Mouse (Mus musculus): Measurements from ENCODE around the gene 6330409D20Rik.

Gene 6330409D20Rik

DNA sequence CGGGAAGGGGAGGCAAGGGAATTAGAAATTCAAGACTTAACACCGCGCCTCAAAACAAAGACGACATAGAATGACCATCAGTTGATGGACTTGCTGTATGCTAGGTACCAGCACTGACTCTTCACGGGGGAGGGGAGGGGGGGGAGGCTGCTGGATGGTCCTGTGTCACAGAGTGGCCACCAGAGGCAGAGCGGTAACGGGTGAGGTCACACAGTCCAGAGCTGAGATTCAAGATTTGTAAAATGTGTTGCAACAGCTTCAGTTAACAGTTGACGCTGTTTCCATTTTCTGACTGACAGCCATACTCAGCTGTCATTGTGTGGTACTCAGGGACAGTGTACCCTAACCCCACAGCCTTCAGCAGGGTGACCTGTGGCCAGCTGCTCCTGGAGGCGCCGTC, 11.4 kb upstream of the 6330409D20Rik start:
- no peak for DNase-seq

DNA sequence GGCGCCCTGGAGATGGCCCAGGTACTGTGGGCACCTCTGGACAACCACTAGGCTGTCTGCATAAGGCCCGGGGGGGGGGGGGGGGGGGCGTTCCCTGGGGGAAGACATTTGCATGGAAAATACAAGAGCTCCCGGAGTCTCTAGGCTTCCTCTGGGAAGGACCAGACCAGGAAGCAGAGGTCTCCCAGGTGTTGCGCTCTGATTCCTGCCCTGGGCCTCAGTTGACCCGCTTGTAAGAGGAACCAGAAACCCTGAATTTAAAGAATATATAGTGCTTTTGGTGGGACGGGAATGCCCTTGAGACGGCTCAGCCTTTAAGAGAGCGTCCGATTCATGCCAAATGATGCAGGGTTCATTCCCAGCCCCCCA, 10.8 kb upstream of the 6330409D20Rik start:
- no peak for DNase-seq

DNA sequence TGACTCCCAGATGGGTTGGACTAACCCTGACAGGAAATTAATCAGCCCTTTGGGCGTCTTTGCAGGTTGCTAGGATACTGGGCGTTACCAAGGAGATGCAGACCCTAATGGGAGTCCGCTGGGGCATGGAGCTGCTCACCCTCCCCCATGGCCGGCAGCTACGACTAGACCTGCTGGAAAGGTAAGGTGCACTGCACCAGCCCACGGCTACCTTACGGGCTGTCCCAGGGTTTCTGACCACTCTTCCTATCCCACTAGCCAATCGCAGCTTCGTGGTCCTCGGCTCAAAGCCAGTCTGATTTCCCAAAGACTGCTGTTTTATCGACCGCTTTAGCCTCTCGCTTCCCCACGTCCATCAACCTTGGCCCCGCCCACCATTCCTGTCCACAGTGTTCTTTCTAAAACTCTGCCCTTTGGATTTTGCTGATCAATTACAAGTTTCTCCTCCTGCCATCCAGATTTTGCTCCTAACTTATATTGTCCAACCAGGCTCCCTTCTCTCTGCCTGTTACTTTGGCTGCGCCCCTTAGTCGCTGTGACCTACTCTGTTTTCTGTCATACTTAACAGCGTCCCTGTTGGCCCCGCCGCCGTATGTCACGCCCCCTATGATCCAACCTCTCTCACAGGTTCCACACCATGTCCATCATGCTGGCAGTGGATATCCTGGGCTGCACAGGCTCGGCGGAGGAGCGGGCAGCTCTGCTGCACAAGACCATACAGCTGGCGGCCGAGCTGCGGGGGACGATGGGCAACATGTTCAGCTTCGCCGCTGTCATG, 10.3 kb upstream of the 6330409D20Rik start:
- DNase-seq: no peak

DNA sequence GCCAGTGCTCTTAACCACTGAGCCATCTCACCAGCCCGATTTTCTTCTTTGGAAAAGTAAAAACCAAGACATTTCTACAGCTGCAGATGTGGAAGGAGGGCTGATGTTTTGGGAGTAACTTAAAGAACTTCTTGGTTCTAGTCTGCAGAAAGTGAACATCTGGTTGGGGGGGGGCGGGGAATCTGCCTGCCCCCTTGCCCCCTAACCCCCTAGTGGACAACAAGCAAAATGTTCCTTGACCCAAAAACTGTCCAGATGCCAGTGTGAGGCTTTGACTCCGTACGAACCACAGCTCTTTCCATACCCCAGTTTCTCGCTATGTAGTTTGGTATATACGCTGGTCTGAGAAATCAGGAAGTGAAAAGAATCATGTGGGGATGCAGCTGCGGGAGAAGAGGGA, 9.4 kb upstream of the 6330409D20Rik start:
- no peak for DNase-seq

DNA sequence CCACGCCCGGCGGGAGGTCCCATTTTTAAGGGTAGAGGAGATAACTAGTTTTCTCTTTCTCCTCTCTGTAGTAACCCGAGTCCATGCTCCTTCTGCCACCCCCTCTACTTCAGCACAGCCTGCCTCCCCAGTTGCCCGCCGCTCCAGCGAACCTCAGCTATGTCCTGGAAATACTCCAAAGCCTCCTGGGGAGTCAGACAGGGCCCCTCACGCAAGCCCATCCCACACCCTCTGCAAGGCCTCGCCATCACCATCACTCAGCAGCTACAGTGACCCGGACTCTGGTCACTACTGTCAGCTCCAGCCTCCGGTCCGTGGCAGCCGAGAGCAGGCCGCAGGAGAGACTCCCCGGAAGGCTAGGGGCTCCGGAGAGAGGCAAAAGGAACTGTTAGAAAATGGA, 8.3 kb upstream of the 6330409D20Rik start:
- no peak for DNase-seq

DNA sequence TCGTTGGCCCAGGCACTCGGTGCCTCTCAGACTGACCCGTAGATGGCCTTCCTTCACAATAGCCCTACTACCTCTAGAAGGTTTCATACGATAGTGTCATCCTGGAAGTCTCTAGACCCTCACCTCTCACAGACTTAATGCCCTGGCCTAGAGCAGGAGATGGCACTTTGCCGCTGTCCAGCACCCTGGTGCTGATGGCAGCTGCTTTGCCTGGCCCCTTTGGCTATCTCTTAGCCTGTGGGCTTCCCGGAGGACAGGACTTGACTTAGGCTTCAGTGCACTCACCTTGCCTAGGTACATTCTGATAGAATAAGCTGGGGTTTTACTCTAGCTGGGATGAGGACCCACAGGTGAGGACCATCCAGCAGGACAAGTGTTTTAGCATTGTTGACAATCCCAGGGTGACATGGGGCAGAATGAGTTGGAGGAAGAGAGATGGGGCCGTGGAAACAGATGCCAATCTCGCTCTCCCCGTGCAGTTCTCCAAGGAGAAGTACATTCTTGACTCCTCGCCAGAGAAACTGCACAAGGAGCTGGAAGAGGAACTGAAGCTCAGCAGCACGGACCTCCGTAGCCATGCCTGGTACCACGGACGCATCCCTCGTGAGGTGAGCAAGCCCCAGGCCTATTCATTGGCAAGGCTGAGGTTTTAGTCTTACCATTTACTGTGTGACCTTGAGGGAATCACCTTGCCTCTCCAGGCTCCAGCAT, 3.6 kb upstream of the 6330409D20Rik start:
- DNase-seq: no peak

DNA sequence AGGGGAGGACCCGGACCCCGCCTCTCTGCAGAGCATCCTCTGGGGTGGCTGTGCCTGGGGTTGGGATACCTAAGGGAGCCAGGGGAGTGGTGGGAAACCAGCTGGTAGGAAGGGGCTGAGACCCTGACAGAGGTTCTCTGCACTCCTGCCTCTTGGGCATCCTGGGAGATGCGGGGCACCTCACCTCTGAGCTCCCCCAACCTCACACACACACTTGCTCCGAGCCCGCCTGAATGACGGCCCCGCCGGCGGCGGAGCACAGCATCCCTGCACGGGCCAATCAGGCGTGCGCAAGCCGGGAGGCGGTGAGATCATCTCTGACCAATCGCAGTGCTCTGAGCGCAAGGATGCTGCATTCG, 1.3 kb upstream of the 6330409D20Rik start:
- no peak for DNase-seq

DNA sequence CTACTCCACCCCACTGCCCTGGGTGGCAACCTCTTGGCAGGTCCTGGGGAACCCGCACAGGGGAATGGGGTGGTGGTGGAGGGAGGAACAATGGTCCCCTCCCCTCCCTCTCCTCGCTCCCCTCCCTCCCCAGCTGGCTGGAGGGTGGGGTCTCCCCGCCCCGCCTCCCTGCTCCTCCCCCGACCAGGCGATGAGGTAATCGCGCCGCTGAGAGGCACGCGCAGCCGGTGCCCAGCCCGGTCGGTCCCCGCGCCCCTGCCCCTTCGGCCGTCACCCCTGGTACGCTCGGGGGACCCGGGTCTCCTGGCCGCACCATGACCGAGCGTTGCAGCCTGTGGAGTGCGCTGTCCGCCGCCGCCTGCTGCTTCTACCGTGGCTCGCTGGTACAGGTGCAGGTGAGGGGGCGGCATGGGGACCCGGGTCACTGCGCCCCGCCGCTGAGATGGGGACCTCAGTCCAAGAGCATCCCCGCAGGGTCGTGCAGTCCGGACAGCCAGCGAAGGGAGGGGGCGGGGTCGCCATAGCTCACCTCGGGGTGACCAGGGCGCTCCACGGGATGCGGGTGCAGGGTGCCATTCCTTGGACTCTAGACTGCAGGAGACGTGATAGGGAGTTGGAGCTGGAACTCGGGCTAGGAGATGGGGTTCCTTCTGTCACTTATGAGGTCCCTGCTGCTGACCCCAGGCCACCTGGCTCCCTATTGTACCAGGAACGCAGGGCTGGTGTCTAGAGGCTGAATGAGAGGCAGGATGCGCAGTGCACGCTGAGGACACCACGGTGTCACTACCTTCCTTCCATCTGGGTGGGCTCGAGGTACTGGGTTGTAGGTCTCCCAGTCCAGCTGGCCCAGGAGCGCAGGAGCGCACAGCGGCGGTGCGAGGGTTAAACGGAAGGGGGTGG, 707 bp upstream of the 6330409D20Rik start:
- DNase-seq: no peak

DNA sequence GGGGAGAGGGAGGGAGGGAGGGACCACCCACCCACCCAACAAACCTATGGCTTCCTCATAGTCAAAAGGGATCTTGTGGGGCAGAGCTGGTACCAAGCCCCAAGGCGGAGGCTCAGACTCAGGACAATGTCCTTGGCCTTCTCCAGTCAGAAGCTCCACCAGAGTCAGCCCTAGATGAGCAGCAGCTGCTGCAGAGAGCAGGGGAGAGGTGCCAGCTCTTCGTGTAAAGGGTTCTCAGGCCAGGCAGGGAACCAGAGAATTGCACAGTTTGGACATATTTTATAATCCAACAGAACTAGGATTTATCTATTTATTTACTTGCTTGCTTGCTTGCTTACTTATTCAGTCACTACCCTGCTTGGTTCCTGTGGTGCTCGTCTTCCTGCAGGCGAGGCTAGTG, 1.5 kb downstream of the 6330409D20Rik start:
- no peak for DNase-seq

DNA sequence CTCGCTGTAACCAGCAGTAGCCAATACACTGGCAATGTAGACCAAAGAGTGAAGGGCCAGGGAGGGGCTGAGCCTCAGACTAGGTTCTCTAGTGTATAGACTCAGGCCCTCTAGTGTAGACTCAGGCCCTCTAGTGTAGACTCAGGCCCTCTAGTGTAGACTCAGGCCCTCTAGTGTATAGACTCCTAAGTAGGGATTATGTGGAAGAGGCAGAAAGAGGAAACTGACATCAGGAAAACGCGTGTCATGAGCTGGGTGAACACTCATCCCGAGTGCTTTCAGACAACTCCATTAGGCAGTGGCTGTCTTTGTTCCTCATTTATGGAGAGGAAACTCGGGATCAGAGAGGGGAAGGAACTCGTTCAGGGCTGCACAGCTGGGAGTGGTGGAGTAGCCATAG, 3.8 kb downstream of the 6330409D20Rik start:
- no peak for DNase-seq

DNA sequence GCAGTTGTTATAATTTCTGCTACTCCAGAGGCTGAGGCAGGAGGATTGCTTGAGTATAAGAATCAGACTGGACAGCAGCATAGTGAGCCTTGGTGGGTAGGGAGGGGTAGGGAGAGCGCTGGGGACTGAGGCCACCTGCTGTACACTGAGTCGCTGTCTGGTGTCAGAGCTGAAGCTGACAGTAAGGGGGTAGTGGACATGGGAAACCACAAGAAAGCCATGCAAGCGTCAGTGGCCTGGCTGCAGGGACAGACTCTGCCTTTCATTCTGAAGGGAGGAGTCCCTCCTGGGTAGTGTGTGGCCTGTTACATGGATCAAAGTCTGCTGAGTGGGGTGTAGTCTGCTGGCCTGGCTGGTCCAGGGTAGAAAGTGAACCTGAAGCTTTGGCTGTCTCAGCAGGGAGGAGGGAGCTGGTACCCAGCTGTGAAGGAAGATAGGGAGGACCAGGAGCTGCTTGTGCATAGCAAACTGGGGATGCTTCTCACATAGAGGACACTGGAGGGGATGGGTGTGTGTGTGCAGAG, 4.4 kb downstream of the 6330409D20Rik start:
- DNase-seq: no peak

DNA sequence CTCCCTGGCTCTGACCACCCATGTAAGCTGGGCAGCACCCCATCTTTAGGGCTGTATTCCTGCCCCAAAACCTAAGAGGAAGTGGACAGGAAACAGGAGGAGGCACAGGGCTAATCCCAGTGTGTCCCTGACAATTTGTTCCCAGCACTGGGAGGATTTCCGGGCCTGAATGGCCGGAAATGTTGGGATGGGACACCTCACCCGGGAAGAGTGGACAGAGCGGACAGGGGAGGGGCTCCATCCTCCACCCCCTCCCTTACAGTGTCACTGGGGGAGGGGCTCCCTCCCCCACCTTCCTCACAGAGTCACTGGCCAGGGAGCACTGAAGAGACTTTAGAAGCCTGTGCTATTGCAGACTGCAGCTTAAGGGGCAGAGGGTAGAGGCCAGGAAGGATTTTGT, 5.9 kb downstream of the 6330409D20Rik start:
- DNase-seq: no peak

DNA sequence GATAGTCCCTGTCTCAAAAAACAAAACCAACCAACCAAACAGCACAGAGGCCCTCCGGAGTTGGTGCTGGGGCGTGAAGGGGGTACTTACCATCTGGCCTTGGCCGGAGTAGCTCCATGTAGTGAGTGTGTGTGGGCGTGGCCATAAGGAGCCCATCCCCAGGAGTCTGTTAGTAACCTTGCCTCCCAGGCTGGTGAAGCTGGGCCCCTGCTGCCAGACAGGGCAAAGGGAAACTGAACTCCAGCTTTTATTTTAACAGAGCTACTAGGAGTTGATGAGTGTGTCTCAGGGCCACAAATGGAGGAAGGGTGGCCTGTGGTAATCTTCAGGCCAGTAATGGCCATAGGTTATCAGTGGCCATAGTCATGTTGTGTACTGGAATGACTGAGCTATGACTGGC, 6.3 kb downstream of the 6330409D20Rik start:
- DNase-seq: no peak

DNA sequence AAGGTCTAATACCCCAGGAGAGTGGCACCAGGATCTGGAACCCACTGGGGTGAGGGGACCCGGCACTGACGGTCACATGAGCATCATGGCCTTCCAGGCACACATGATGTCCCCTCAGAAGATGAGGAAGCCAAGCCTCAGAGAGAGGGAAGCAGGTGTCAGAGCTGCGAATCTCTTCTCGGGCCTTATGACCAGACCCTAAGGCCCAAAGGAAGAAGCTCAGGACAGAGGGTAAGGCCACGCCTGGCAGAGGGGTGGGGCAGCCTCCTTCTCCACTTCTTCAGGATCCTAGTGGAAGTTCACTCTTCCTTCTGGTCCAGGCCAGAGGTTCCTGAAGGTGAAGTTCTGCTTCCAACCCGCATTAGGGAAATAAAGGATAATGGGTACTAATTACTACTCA, 8.1 kb downstream of the 6330409D20Rik start:
- no peak for DNase-seq

DNA sequence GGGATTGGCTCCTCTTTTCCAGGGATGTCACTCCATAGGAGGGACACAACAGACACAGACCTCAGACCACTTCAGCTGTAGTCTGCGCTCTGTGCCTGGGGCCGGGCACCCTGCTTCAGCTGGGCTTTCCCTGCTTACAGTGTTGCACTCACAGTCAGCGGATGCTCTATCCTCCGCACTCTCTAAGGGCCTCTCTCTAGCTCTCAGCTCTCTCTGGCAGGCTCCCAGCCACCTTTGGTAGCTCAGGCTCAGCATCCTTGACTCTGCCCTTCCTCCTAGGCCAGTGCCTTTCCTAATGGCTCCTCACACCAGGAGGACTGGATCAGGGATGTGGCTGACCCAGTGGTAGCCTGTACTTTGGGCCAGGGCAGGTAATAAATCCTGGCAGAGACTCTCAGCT, 8.9 kb downstream of the 6330409D20Rik start:
- DNase-seq: no peak

DNA sequence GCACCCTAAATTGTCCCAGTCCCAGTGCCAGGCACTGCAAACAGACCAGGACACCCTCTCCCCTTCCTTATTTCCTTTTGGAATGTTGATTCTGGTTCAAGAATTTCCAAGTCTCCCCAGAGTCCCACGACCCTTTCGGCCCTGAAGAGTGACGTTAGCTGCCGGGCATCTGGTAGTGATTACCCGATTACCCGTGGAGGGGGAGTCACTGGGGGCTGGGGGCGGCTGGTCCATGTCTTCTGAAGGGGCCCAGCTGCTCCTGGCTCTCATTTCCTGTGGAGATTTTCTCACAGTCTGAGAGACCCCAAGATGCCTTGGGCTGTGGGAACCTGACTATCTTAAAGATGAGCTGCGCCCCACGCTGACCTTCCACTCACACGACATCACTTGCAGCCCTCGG, 10.0 kb downstream of the 6330409D20Rik start:
- no peak for DNase-seq

DNA sequence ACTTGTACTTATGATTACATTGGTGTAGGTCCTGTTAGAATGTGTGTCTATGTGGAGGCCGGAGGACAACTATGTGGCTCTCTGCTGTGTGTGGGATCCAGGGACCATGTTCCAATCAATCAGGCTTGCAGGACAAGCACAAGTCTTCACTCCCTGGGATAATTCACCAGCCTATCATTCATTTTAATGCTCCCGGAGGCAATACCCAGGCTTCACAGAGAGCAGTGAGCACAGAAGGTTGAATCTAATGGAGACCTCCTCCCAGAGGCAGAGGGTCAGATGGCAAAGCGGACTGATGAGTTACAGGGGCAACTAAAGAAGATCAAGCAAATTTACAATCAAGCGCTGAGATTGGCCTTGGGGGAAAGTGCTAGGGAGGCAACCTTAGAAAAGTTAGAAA, 11.3 kb downstream of the 6330409D20Rik start:
- DNase-seq: no peak

DNA sequence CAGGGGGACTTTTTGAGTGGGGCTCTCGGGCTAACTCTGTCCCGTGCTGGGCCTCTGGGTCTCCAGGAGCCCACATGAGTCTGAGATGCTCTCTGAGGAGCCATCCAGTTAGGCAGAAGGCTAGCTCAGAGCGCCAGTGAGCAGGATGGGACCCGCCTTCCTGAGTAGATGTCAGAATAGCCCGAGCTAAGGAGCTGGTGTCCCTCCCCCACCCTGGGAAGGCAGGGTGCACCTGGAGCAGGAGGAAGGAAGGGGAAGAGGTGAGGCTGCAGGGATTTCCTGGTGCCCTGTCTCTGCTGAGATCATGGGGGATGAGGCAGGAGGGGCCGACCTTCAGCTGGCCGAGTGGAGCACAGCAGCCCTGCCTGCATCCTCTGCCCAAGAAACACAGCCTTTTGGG, 12.4 kb downstream of the 6330409D20Rik start:
- DNase-seq: no peak

DNA sequence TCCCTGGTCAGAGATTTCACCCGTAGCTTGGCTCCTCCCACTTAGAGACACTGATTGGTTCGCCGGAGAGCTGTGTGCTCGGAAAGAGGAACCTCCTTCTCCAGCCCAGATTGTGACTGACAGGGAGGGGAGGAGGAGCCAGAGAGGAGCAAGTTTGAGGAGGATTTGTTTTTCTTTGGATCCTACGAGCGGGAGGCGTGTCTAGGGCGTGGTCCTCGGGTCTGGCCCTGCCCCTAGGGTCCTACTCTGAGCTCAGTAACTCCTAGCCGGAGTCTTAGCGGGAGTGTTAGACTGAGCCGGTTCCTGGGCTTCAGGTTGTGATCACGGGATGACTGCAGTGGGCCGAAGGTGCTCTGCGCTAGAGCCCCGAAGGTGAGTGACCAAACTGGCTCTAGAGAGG, 13.4 kb downstream of the 6330409D20Rik start:
- DNase-seq: peak; percentile 86 to 89

DNA sequence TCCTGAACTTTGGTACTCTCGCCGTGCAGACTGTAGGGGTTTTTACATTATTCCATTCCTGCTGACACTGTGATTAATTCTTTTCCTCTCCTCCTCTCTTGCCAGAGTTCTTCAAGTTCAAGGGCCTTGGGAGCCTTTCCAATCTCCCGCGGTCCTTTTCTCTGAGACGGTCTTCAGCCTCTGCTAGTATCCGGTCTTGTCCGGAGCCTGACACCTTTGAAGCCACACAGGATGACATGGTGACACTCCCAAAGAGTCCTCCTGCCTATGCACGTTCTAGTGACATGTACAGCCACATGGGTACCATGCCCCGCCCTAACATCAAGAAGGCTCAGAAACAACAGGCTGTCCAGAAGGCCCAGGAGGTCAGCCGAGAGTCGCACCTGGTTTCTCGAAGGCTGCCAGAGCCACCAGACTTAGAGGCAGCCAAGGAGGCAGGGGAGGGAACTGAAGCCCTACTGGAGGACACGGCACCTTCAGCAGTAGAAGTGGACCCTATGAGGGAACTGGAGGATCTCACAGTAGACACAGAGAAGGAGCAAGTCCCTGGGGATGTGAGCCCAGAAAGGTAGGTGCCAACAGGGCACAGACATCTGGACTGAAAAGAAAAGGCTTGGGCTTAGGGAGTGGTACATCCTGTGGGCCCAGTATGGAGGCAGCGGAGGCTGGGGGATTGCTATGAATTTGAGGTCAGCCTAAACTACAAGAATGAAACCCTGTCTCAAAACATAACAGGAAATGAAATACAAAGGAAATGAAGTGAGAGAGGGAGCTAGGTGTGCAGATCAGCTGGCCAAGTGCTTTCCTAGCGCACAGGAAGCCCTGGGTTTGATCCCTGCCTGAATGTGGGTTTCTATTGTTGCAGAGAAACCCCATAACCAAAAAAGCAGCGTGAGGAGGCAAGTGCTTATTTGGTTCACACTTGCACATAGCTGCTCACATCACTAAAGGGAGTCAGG, 15.7 kb downstream of the 6330409D20Rik start:
- DNase-seq: no peak

DNA sequence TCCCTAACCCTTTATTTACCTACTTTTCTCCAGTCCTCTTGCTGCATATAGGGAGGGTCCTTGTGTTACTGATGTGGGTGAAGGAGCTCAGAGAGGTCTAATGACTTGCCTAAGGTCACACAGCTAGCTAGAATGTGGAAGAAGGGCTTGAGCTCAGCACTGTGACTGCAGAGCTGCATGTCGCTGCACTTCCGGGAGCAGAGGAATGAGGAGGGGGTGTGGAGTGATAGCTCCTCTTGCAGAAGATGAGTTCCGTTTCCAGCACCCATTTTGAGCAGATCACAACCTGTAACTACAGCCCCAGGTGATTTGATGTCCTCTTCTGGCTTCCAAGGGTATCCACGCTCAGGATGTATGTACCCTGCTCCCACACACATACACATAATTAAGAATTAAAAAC, 16.7 kb downstream of the 6330409D20Rik start:
- DNase-seq: no peak

DNA sequence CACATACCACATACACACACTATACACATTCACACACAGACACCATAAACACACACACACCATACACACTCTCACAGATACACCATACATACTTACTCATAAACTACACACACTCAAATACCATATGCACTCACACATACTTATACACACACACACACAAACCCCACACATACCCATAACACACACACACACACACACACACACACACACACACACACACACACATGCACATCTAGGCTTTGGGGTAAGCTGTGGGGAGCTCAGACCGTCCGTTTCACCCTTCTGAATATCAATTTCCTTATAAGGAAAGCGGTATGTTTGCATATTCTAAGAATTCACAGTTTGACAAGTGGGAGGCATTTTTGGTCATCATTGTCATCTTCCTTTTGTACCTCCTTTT, 18.2 kb downstream of the 6330409D20Rik start:
- no peak for DNase-seq

Measured in B cell, adult 2 months (primary cell).